Mouse (Mus musculus) thymus, postnatal 0 days (tissue): ENCODE results near the gene Ssh2. TPM values are rescaled to one million over a fixed set of nuclear protein-coding genes. Genes with fewer than 3 reads are reported as not detected.
A peak's percentile ranks its signal among the peaks of the same experiment; 100 is the strongest.
"Not testable (repeated sequence)": the region's sequence is repeated elsewhere in the genome, so short reads cannot be mapped to it uniquely, and the experiment has no call there.

Experiments used
- DNase-seq: peaks from one replicate; pipeline ENCODE4 v3.0.0-alpha.2; 2015; ENCODE audit warnings: low spot score
- polyA plus RNA-seq: library from polyadenylated mRNA; unstranded; fragments of >200 nt; fragmentation: Nextera tagmentation; extraction: Ambion mirVana; gene quantifications from 2 replicates; pipeline ENCODE4 v1.2.1, GENCODE M21; 2015

The Ssh2 gene
- polyA plus RNA-seq, 1 experiment from 2014 or later = 14.7 TPM

DNA sequence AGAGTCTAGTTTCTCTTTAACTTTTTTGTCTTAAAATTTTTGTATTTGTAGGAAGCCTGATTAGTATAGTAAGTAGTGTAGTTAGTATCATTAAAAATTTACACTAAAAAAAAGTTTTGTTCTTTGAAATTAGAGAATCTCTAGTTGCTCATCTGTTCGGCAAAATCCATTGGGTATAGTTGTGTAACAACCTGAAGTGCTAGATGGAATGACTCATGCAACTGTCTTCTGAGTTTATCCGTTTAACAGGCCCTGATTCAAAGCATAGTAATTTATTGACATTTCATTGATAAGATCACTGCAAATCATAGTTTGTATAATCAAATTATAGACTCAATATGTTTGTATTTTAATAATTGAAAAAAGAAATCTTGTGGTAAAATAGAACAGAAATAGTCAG, 14.7 kb downstream of the Ssh2 start:
- DNase-seq = no peak

DNA sequence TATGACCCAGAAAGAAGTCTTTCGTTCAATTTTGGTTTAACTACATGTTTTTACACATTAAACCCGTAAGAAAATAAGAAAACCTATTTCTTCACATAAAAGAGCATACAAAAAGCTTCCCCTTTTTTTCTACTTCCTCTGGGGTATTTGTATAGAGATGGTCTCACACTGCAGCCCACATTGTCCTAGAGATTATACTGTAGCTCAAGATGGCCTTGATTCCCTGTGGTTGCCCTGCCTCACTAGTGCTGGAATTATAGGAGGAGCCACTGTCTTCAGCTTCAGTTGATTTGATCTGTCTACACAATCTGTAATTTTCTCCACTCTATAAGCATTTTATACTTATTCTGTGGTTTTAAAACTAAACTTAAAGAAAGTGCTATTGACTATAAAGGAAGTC, 15.4 kb downstream of the Ssh2 start:
- no peak for DNase-seq

DNA sequence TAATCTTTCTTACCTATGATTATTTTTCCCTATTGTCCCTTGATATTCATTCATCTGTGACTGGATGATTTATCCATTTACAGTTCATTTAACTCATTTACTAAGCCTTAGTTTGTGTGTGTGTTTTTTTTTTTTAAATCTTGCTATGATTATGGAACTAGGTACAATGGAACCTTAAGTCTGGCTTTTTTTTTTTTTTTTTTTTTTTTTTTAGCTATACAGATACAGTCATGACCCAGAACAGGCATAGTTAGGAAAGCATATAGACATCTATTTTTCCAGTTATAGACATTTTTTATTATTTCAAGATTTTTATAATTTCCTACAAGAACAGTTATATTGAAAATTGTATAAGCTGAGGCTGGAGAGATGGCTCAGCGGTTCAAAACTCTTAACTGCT, 19.2 kb downstream of the Ssh2 start:
- DNase-seq = no peak

DNA sequence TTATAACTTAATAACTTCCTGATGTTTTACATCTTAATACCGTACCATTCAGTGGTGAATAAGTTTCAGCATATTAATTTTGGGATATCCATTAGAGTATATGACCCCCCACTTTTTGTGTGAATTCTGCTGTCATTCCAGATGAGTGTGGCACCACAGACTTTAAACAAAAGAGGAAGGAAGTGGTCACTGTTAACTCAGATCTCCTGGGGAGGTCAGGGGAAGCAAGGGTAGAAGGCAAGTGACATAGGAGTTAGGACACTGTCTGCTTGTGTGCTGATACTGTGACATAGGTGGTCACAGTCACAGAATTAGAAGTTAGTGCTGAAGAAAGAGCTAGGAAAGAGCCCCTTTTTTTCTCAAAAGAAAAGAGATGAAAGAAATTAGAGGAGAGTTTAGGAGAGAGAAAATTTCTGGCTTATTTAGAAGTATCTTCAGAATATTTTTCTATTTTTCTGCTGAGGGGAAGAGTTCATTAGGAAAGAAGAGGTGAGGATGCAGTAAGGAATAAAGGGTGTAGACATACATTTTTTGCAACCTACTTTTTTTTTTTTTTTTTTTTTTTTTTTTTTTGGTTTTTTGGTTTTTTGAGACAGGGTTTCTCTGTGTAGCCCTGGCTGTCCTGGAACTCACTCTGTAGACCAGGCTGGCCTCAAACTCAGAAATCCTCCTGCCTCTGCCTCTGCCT, 23.7 kb downstream of the Ssh2 start:
- DNase-seq = no peak

DNA sequence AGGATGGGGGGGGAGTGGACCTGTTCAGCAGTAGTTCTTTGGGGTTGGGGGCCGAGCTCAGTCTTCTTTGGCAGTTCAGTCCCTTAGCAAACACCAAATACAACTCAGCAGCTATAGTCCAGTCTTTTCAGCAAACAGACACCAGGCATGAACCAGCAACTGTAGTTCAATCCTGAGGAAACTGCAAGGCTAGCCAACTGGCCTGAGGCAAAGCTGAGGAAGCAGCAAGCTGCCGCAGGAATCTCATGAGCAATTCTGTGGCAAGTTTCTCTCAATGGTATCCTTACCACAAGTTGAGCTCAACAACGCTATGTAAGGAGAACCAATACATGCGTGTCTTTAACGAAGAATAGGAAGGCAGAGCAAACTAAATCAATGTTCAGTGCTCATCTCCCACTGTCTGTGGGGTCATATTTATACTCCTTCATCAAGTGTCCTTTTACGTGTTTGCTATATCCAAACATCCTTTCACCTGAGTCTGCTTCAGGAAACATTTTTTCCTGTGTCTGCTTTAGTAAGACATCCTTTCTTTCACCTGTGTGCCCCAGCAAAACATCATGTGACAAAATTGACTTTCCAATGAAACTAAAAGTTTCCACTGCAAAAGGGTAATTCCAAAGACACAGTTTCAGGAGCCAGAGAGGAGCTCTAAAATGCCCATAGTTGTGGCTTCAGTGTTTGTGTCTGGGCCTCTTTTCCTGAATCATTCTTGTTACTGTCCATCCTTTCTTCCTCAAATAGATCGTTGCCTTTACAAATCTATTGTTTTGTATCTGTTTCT, 24.6 kb downstream of the Ssh2 start:
- no peak for DNase-seq

DNA sequence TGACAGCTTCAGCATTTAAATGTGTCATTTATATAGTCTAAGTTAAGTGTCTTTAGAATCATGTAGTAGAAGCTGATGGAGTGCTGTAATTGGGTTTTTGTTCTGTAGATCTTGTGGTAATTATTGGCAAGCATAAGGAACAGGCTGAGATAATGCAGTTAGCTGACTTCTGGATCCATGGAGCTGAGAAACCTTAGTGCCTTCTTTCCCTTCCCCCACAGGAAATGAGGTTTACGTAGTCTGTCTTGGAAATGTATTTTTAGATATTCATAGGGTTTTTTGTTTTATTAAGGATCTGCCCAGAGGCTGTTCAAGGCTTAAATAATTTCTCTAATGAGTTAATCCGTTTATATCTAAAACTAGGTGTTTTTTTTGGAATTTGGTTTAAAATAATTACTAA, 26.8 kb downstream of the Ssh2 start:
- peak; percentile 20 for DNase-seq

DNA sequence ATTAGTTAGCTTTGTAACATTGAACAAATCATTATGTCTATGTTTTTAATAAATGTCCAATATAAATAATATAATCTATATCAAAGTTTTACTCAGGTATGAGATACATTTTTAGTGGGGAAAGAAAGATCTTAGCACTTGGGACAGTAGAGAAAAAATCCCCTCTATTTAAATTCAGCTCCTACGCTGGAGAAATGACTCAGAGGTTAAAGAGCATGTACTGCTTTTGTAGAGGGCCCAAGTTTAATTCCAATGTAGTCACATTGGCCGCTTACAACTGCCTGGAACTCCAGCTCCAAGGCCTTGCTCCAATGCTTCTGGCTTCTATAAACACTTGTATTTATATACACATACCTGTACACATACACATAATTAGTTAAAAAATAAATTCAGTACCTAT, 36.7 kb downstream of the Ssh2 start:
- no peak for DNase-seq

DNA sequence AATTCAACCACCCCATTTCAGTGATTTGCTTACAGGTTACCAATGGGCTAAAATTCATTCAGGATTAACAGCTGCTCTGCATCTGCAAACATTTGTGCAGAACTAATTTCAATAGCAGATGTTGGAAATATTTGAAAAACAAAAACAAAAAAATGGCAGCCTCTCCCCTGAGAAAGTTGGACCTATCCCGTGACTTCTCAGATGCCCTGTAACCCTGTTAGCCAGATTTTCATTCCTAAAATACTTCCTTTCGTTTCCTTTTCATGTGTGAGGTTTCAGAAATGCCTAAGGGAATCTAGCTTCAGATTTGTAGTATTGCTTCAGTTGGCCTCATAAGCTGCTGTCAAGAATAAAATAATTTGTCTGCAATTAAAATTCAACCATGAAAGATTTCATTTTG, 43.4 kb downstream of the Ssh2 start:
- no peak for DNase-seq

DNA sequence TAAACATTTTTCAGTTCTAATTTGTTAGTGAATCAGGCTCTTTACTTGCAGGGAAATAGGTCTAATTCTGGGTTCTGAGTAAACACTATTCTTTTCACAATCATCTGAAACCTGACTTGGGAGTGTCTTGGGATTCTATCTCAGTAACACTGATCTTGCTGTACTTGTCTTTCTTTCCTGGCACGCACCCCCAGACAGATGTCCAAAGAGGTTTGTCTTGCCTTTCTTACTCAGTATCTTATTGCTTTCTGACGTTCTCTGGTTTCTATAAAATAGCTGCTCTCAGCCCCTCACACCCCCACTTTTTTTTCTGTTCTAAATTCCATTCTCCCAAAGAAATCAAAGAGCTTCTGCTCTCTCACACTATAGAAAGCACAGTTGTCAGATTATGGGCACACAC, 51.3 kb downstream of the Ssh2 start:
- no peak for DNase-seq

DNA sequence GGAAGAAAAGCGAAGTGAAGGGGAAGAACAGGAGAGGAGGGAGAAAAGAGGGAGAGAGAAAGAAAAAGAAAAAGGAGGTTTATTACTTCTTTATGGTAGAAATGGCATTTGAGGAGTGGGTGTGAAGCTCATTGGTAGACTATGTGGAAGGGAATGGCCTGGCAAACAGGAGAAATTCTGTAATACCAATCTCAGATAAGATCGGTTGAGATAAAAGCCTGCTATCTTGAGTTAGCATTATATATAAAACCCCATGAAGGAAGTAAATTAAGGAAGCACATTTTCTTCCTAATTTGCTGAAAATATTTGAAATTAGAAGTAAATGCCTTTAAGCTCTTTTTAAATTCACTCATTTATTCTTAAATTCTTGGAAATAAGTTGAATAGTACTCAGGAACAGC, 59.9 kb downstream of the Ssh2 start:
- DNase-seq = no peak

DNA sequence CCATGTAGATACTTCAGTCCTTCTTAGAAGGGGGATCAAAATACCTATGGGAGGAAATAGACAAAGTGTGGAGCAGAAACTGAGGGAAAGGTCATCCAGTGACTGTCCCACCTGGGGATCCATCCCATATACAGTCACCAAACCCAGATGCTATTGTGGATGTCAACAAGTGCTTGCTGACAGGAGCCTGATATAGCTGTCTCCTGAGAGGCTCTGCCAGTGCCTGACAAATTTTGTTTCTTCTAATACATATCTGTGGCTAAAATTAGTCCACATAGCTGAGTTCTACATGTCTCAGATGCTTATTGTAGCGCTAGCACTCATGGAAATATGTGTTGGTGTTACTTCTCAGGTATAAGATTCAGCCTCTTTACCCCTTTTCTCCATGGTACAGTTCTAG, 62.5 kb downstream of the Ssh2 start:
- not testable (repeated sequence) for DNase-seq

DNA sequence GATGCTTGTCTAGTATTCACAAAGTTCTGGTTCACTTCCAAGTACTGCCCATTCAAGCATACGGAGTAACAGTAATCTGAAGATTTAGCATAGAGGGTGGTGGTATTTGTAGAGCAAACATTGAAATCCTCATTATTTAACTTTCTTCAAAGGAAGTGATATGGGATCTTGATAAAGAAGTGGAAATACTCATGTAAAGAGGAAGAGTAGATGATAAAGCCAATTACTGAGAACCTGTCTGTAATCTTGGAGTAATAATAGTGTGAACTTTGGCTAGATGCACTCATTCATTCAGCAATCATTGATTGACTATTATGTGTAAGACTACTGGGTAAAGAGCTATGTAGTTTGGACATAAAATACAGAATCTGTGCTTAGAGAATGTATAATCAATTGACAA, 64.1 kb downstream of the Ssh2 start:
- DNase-seq = no peak

DNA sequence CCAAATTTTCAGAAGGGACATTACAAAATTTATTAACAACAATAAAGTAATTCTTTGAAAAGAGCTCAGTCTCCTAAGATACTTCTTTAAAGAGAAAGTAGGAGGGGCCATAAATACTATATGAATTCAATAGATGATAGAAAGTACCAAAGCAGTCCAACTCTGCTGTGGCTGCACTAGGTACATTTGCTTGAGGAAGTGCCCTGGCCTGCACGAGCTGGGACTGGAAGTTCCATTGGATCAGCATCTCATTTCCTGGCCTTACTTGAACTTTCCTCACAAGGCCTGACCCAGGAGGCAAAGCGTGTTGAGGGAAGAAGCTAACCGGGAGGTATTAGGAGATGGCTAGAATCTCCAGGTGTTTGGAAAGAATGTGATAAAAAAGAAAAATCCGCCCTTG, 75.4 kb downstream of the Ssh2 start:
- DNase-seq = no peak

DNA sequence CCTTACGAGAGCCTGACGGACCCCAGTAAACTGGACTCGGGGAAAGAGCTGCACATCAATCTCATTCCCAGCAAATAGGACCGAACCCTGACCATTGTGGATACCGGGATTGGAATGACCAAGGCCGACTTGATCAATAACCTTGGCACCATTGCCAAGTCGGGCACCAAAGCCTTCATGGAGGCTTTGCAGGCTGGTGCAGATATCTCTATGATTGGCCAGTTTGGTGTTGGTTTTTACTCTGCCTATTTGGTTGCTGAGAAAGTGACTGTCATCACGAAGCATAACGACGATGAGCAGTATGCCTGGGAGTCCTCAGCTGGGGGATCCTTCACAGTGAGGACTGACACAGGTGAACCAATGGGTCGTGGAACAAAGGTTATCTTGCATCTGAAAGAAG, 77.6 kb downstream of the Ssh2 start:
- not testable (repeated sequence) for DNase-seq

DNA sequence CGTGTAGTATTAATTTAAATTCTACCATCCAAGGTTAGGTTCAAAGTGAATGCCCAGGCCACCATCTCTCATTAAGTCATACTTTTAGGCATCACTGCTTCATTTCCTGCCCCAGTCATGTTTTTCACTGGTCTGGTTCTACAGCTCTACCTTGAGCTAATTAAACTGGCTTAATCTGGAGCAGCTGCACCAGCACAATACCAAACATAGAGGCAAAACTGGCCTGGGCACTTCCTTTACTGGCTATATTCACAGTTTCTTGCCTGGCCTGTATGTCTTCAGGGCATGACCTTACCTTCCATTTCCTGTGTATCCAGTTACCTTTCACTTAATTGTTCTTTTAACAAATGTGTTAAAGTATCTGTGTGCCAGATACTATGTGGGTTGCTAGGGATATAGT, 81.2 kb downstream of the Ssh2 start:
- no peak for DNase-seq

DNA sequence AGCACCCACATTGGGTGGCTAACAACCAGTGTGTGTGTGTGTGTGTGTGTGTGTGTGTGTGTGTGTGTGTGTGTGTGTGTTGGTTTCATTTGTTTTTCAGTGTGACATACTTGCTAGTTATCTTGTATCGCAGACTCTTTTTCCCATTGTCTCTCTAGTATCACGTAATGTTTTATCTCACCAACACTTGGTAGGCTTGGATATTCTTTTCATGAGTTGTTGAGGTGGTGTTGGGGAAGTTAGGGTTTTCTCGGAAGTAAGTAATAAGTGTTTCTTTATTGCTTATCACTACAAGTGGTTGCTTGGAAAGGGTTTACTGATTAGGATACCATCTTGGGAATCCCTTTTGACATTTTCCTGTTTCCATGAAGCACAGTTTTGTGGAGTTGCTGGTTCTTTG, 91.1 kb downstream of the Ssh2 start:
- DNase-seq = no peak

DNA sequence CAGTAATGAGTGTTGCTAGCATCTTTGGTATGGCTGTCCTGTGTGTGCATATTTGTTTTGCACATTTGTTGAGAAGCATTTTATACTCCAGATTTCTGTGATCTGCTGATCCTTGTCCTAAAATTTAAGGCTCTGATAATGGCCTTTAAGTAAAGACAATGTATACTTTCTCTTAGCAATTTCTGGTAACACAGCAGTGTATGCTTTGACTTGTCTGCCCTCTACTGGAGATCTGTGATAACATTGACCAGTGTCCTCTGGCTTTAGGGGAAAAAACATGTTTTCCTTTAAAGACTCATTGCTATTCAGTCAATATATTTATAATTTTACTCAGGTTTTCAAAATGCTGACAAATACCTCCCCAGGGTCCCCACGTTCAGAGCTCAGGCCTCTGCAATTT, 92.4 kb downstream of the Ssh2 start:
- DNase-seq = peak; percentile 61

DNA sequence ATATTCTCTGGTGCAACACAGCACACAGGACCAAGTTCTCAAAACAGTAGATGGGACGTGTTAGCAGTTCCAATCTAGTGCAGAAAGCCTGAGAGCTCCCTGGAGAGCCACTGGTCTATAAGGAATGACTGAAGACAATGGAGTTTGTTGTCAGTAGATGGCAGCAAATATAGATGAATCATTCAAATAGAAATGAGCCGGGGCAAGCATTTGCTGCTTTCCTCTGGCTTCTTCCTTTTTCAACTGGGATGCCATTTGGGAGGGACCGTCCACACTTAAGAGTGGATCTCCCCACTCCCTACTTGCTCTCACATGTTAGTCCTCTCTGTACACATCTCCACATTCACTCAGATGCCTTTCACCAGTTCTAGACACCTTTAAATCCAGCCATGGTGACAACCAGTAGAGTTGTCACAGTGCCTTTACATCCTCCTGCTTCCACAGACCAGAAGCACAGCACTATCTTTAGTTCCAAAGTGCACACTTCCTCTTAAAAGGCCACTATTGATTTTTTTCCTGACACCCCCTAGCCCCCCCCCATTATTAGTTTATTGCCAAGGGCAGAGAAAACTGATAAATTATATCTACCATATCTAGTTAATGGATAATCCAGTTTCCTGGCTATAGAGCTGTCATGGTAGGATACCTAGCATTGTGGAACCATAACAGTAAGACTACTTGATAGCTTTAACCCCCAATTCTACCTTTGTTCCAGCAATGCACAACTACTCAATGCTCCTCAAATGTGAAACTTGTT, 101.8 kb downstream of the Ssh2 start:
- DNase-seq = peak; percentile 26

DNA sequence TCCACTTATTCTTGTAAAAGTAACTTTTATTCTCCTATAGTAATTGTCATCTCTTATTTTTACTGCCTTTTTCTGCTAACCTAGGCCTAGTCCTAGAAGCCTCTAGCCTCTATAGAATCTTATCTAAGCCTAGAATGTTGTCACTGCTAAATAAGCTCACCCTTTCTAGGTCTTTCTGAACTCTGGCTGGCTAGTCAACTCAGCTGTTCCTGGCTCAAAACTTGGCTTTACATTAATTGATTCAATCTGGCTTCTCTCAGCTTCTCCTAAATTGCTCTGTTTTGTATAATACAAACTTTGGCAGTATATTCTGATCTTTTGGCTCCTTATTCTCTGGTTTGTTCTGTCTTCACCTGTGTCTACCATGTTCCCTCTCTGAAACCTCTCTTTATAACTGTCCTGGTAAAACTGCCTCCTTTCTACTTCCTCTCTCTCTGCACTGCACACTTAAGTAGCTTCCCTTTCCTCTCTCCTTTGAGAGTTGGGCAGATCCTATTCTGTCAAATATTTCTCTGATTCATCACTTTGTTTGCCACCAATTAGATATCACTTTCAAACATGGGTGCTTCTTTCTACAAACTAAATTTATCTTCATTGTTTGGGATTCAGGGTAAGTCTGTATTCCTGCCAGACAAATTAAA, 102.5 kb downstream of the Ssh2 start:
- no peak for DNase-seq

DNA sequence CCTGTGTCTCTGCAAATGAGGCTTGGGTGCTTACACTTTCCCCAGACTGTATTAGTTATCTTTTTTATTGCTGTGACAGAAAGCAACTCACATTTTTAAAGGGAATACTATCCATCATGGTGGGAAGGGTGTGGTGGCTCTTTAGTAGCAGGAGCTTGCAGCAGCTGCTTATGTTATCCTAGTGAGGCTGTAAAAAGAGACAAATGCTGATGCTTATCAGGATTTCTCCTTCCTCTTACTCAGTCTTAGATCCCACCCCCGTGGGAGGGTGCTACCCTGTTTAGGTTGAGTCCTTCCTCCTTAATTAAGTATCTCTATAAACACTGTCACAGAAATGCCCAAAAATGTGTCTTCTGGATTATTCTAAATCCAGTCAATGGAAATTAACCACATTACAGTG, 105.1 kb downstream of the Ssh2 start:
- no peak for DNase-seq

DNA sequence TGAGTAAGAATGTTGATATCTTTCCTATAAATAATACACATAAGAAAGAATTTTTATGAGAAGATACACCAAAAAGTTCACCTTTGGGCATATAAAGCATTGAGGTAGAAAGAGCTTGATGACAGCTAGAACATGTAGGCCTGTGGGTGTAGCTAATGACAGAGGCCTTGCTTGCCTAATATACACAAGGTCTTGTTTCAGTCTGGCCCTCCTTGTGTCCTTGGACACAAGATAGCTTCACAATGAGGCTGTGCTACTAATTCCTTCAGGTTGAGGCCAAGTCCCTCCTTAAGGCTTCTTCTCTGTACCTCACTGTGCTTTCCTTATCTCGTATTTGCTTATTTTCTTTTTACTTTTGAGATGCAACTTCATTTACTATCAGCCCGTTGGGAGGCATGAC, 114.4 kb downstream of the Ssh2 start:
- DNase-seq = no peak

DNA sequence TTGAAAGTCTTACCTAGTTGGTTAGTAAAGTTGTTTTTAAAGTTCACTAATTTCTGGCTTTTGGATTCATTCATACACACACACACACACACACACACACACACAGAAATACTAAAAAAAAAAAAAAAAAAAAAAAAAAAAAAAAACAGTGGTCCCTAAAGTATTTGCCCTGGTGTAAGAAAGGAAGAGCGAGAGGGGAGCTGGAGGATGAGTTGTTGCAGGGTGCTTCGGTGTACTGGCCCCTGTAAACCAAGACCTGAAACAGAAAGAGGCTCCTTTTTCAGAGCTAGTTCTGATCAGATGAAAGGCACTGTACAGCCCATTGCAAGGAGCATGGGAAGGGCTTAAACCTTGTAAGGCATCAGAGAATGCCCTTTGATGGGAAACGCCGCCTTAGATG, 131.2 kb downstream of the Ssh2 start:
- DNase-seq = no peak
